Mouse (Mus musculus) kidney, embryonic 14.5 days (tissue): ENCODE data around the gene Cxcl15. TPM values are rescaled to one million over a fixed set of nuclear protein-coding genes. Genes with fewer than 3 reads are reported as not detected.
"Not testable (repeated sequence)": the region's sequence is repeated elsewhere in the genome, so short reads cannot be mapped to it uniquely, and the experiment has no call there.

Source experiments
- ATAC-seq: fragments of 200-750 bp; cut with Nextera tagmentation; 2 replicates; pipeline ENCODE4 v1.8.0; 2017; ENCODE audit warnings: moderate number of reproducible peaks, mild to moderate bottlenecking, moderate TSS enrichment, moderate library complexity; ENCODE audit not compliant: low FRiP score, low TSS enrichment
- H3K27ac ChIP-seq: fragments of 300-500 bp; sonication (generic); 2 replicates; pipeline ENCODE4 v1.5.1; 2014; ENCODE audit warnings: low read depth, mild to moderate bottlenecking, low read length, moderate library complexity, mixed read lengths
- H3K27me3 ChIP-seq: fragments of 300-500 bp; sonication (generic); 2 replicates; pipeline ENCODE4 v1.6.1; 2014; ENCODE audit warnings: mild to moderate bottlenecking, low read length; ENCODE audit not compliant: control insufficient read depth, insufficient read depth
- H3K36me3 ChIP-seq: fragments of 300-500 bp; sonication (generic); 2 replicates; pipeline ENCODE4 v1.6.1; 2014; ENCODE audit warnings: low read length, mixed read lengths; ENCODE audit not compliant: control insufficient read depth, insufficient read depth
- H3K4me1 ChIP-seq: fragments of 300-500 bp; sonication (generic); 2 replicates; pipeline ENCODE4 v1.6.1; 2014; ENCODE audit warnings: low read length, mixed read lengths; ENCODE audit not compliant: control insufficient read depth, insufficient read depth
- H3K4me2 ChIP-seq: fragments of 300-500 bp; sonication (generic); replicated peaks from 2 replicates; pipeline ENCODE4 v1.6.1; 2014; ENCODE audit warnings: low read depth, mild to moderate bottlenecking, low read length
- H3K4me3 ChIP-seq: fragments of 300-500 bp; sonication (generic); 2 replicates; pipeline ENCODE4 v1.5.1; 2014; ENCODE audit warnings: mild to moderate bottlenecking, low read length
- H3K9ac ChIP-seq: fragments of 300-500 bp; sonication (generic); 2 replicates; pipeline ENCODE4 v1.6.1; 2014; ENCODE audit warnings: low read depth, mild to moderate bottlenecking, low read length, moderate library complexity
- H3K9me3 ChIP-seq: fragments of 300-500 bp; sonication (generic); 2 replicates; pipeline ENCODE4 v1.6.1; 2016; ENCODE audit warnings: low read length; ENCODE audit not compliant: control insufficient read depth
- WGBS: fragments of 180-500 bp; shearing (Covaris S2); extraction: QIAGEN DNeasy Blood & Tissue Kit; methylation state at CpG from one replicate; pipeline ENCODE4 v1.1.7; 2014; 5-methylcytosine and 5-hydroxymethylcytosine counted together
- polyA plus RNA-seq: library from polyadenylated mRNA; unstranded; fragments of >200 nt; fragmentation: Nextera tagmentation; extraction: Ambion mirVana; gene quantifications from 2 replicates; pipeline ENCODE4 v1.2.1, GENCODE M21; 2014

Cxcl15 gene
- polyA plus RNA-seq, 1 experiment from 2014 or later: not detected

- H3K4me1 ChIP-seq: peaks cover 3% of the 10 kb centered on the region; the same call in 1 of the 2 replicates
- ATAC-seq: peak; percentile 82
- WGBS: 21% methylated on average over 24 of the region's 26 CpGs
- peak within 1 kb of the TSS; percentile 48; the same call in 1 of the 2 replicates for H3K9ac ChIP-seq
- peak within 1 kb of the TSS; percentile 39 for H3K4me3 ChIP-seq
- H3K27me3 ChIP-seq: no peaks in the 10 kb centered on the region
- H3K9me3 ChIP-seq: no peaks in the 10 kb centered on the region
- H3K27ac ChIP-seq: no peak within 1 kb of the TSS
- H3K36me3 ChIP-seq: no peaks in the 10 kb centered on the region
- H3K4me2 ChIP-seq: peak within 1 kb of the TSS; percentile 79
These were observed 8.4 kb upstream of the Cxcl15 start, which contains the start of gene Cxcl3 for GRCm38 (mm10) chr5:90785659-90786588. Gene Cxcl3 (plus strand): TSS chr5:90786103.

GRCm38 (mm10) chr5:90788114-90788513, 6.2 kb upstream of the Cxcl15 start:
- peaks cover 3% of the 10 kb centered on the region; the same call in 1 of the 2 replicates for H3K4me1 ChIP-seq
- no peaks in the 10 kb centered on the region for H3K36me3 ChIP-seq
- H3K9me3 ChIP-seq: no peaks in the 10 kb centered on the region
- 86% methylated on average over 4 of the region's 4 CpGs for WGBS
- ATAC-seq: no peak
- H3K27ac ChIP-seq: no peak overlapping the region
- H3K4me3 ChIP-seq: no peak overlapping the region
- no peak overlapping the region for H3K9ac ChIP-seq
- no peak overlapping the region for H3K4me2 ChIP-seq
- H3K27me3 ChIP-seq: no peaks in the 10 kb centered on the region

- Histone ChIP-seq H3K9me3 (no peaks in the 10 kb centered on the region), H3K4me1 (peaks cover 3% of the 10 kb centered on the region; the same call in 1 of the 2 replicates), H3K27me3 (no peaks in the 10 kb centered on the region), H3K4me3 (no peak overlapping the region), H3K9ac (no peak overlapping the region), H3K4me2 (peak overlapping the region; percentile 29; the same call in 1 of the 2 replicates), H3K36me3 (no peaks in the 10 kb centered on the region), H3K27ac (peak overlapping the region; percentile 42; the same call in 1 of the 2 replicates)
- WGBS: 37% methylated on average over 11 of the region's 11 CpGs
- ATAC-seq: peak; percentile 10; the same call in 1 of the 2 replicates
These were observed 4.8 kb upstream of the Cxcl15 start for GRCm38 (mm10) chr5:90789306-90790073.

GRCm38 (mm10) chr5:90790074-90790502, 4.2 kb upstream of the Cxcl15 start:
- Histone ChIP-seq H3K4me1 (peaks cover 3% of the 10 kb centered on the region; the same call in 1 of the 2 replicates), H3K4me2 (peak overlapping the region; percentile 29; the same call in 1 of the 2 replicates), H3K9ac (no peak overlapping the region), H3K9me3 (no peaks in the 10 kb centered on the region), H3K36me3 (no peaks in the 10 kb centered on the region), H3K27ac (peak overlapping the region; percentile 42; the same call in 1 of the 2 replicates), H3K27me3 (no peaks in the 10 kb centered on the region), H3K4me3 (no peak overlapping the region)
- WGBS: 4% methylated on average over 8 of the region's 8 CpGs
- peak; percentile 85 for ATAC-seq

GRCm38 (mm10) chr5:90795392-90795791, 1.1 kb downstream of the Cxcl15 start:
- not testable (repeated sequence) for ATAC-seq, H3K9ac ChIP-seq, H3K4me3 ChIP-seq, H3K4me1 ChIP-seq, H3K36me3 ChIP-seq, H3K27ac ChIP-seq, H3K4me2 ChIP-seq, H3K9me3 ChIP-seq, H3K27me3 ChIP-seq
- 89% methylated on average over 2 of the region's 2 CpGs for WGBS

DNA sequence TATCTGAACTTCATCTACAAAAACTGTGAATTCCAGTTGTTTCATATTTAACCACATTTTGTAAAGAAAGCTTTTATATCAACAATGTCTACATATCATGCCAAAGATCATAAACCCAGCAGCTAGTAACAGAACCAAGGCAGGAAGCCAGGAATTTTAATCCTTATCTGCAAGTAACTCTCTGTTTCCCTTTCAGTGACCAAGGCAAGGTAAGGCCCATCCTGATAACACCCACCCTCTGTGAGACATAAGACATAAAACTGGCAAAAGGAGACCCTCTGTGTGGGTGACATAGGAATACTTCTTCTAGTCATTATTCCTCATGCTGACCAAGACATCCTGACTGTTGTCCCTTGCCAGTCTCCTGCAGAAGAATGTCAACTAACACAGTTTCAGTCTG, 10.2 kb downstream of the Cxcl15 start:
- no peak overlapping the region for H3K4me2 ChIP-seq
- ATAC-seq: no peak
- no peaks in the 10 kb centered on the region for H3K9me3 ChIP-seq
- H3K27me3 ChIP-seq: no peaks in the 10 kb centered on the region
- no peak overlapping the region for H3K9ac ChIP-seq
- no peaks in the 10 kb centered on the region for H3K36me3 ChIP-seq
- H3K4me1 ChIP-seq: no peaks in the 10 kb centered on the region
- H3K27ac ChIP-seq: no peak overlapping the region
- H3K4me3 ChIP-seq: no peak overlapping the region

DNA sequence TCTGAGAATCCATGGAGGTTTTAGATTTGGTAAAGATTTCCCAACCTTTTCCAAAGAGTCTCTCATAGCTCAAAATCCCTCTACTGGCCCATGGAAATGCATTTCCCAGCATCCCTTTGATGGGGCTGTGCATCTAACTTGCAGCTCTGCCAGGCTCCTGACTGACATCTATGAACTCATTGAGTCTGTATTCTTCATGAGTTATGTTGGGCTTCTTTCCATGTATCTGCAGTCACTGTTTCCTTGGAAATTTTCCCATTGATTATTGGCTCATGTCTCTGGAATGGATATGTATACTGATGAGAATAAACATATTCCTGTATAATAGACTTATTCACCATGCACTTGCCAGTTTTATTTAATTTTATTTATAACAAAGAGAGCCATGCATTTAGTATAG, 11.7 kb downstream of the Cxcl15 start:
- H3K4me3 ChIP-seq: no peak overlapping the region
- no peak overlapping the region for H3K9ac ChIP-seq
- H3K27me3 ChIP-seq: no peaks in the 10 kb centered on the region
- no peak overlapping the region for H3K27ac ChIP-seq
- no peaks in the 10 kb centered on the region for H3K9me3 ChIP-seq
- H3K36me3 ChIP-seq: no peaks in the 10 kb centered on the region
- H3K4me2 ChIP-seq: no peak overlapping the region
- ATAC-seq: no peak
- H3K4me1 ChIP-seq: no peaks in the 10 kb centered on the region

DNA sequence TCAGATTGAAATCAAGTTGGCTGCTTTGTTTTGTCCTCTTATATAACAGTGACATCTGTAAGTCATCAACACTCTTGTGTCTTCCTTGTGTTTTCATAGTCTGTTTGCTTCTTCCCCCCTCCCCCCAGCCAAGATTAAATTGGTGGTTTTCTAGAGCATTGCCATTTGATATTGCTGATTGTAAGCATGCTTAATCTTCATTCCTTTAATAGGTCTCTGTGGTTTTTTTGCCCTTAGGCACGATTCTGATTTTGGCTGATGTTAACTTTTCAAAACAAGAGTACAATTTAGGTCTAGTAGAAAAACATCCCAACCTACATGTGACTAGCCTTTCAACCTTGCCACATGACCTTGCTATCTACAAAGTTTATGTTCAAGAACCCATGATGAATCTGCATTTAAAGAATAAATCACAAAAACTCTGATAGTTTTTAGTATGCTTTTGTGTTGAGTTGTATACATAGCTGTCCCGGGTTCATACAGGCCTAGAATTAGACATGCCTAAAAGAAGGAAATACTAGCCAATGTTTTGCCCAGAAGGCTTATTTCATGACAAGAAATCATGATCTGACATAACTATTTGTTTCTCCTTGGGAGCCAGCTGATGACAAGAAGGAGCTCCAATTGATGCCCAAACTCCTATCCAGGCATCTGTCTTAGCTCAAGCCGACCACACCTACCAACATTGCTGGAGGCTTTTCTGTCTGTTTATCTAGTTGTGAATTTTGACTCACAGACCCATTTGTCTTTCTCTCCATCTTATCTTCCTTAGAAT, 13.0 kb downstream of the Cxcl15 start:
- H3K27me3 ChIP-seq: no peaks in the 10 kb centered on the region
- ATAC-seq: no peak
- no peak overlapping the region for H3K27ac ChIP-seq
- no peak overlapping the region for H3K4me2 ChIP-seq
- no peaks in the 10 kb centered on the region for H3K9me3 ChIP-seq
- no peaks in the 10 kb centered on the region for H3K36me3 ChIP-seq
- no peak overlapping the region for H3K4me3 ChIP-seq
- WGBS: 74% methylated on average over 3 of the region's 3 CpGs
- no peaks in the 10 kb centered on the region for H3K4me1 ChIP-seq
- H3K9ac ChIP-seq: no peak overlapping the region
